Mouse (Mus musculus): Measurements from ENCODE around the gene Mllt11. TPM values are rescaled to one million over a fixed set of nuclear protein-coding genes. Genes with fewer than 3 reads are reported as not detected.
A peak's percentile ranks its signal among the peaks of the same experiment; 100 is the strongest.

Mllt11 gene
- polyA plus RNA-seq, 1 experiment from 2014 or later, result 11.2 TPM

GRCm38 (mm10) chr3:95199101-95199500 is 32.9 kb downstream of the Mllt11 start:
- Histone ChIP-seq H3K9me3 (replicated peaks; ENCODE audit: low read length) (no peaks in the 10 kb centered on the region), H3K4me1 (replicated peaks; ENCODE audit: insufficient read depth, low read length) (no peaks in the 10 kb centered on the region), H3K9ac (ENCODE audit: low read depth, low read length) (no peak overlapping the region), H3K27me3 (ENCODE audit: insufficient read depth, low read length) (no peaks in the 10 kb centered on the region), H3K36me3 (ENCODE audit: insufficient read depth, low read length) (peaks cover 36% of the 10 kb centered on the region), H3K4me3 (replicated peaks; ENCODE audit: low read depth, low read length) (no peak overlapping the region), H3K4me2 (ENCODE audit: low read length) (no peak overlapping the region), H3K27ac (peak overlapping the region; percentile 92; the same call in 1 of the 2 replicates)
- TF ChIP-seq CTCF (IDR thresholded peaks at IDR 0.05; ENCODE audit: low read depth), result no peak
- DNase-seq (ENCODE audit: low spot score), result no peak
- WGBS, result 73% methylated on average over 1 of the region's 1 CpGs
- ATAC-seq (replicated peaks; ENCODE audit: low FRiP score, low read depth), result no peak

- Histone ChIP-seq H3K27me3 (ENCODE audit: insufficient read depth, low read length) (no peaks in the 10 kb centered on the region), H3K4me1 (replicated peaks; ENCODE audit: insufficient read depth, low read length) (no peaks in the 10 kb centered on the region), H3K4me3 (replicated peaks; ENCODE audit: low read depth, low read length) (no peak overlapping the region), H3K9me3 (replicated peaks; ENCODE audit: low read length) (no peaks in the 10 kb centered on the region), H3K9ac (ENCODE audit: low read depth, low read length) (no peak overlapping the region), H3K36me3 (ENCODE audit: insufficient read depth, low read length) (peaks cover 24% of the 10 kb centered on the region; the same call in 1 of the 2 replicates), H3K27ac (no peak overlapping the region), H3K4me2 (ENCODE audit: low read length) (no peak overlapping the region)
- ATAC-seq (replicated peaks; ENCODE audit: low FRiP score, low read depth), result no peak
- DNase-seq (ENCODE audit: low spot score), result no peak
- no peak for TF ChIP-seq CTCF (IDR thresholded peaks at IDR 0.05; ENCODE audit: low read depth)
- 86% methylated on average over 2 of the region's 2 CpGs for WGBS
These were observed 36.2 kb downstream of the Mllt11 start for GRCm38 (mm10) chr3:95195772-95196171.

- H3K27me3 ChIP-seq (ENCODE audit: insufficient read depth, low read length), result no peaks in the 10 kb centered on the region
- no peak overlapping the region for H3K9ac ChIP-seq (ENCODE audit: low read depth, low read length)
- H3K4me3 ChIP-seq (replicated peaks; ENCODE audit: low read depth, low read length), result no peak overlapping the region
- H3K4me2 ChIP-seq (ENCODE audit: low read length), result no peak overlapping the region
- no peak for TF ChIP-seq CTCF (IDR thresholded peaks at IDR 0.05; ENCODE audit: low read depth)
- WGBS, result 74% methylated on average over 6 of the region's 6 CpGs
- H3K36me3 ChIP-seq (ENCODE audit: insufficient read depth, low read length), result peaks cover 27% of the 10 kb centered on the region; the same call in 1 of the 2 replicates
- H3K4me1 ChIP-seq (replicated peaks; ENCODE audit: insufficient read depth, low read length), result no peaks in the 10 kb centered on the region
- ATAC-seq (replicated peaks; ENCODE audit: low FRiP score, low read depth), result 0 out of 2 replicates have a peak, but pooled peaks have one; percentile 33
- no peaks in the 10 kb centered on the region for H3K9me3 ChIP-seq (replicated peaks; ENCODE audit: low read length)
- no peak for DNase-seq (ENCODE audit: low spot score)
- no peak overlapping the region for H3K27ac ChIP-seq
These were observed 37.2 kb downstream of the Mllt11 start for GRCm38 (mm10) chr3:95194721-95195135.

GRCm38 (mm10) chr3:95186888-95187287 is 45.1 kb downstream of the Mllt11 start:
- Histone ChIP-seq H3K4me1 (replicated peaks; ENCODE audit: insufficient read depth, low read length) (no peaks in the 10 kb centered on the region), H3K27me3 (ENCODE audit: insufficient read depth, low read length) (no peaks in the 10 kb centered on the region), H3K4me2 (ENCODE audit: low read length) (no peak overlapping the region), H3K36me3 (ENCODE audit: insufficient read depth, low read length) (peaks cover 49% of the 10 kb centered on the region), H3K27ac (no peak overlapping the region), H3K4me3 (replicated peaks; ENCODE audit: low read depth, low read length) (no peak overlapping the region), H3K9ac (ENCODE audit: low read depth, low read length) (no peak overlapping the region), H3K9me3 (replicated peaks; ENCODE audit: low read length) (no peaks in the 10 kb centered on the region)
- no peak for TF ChIP-seq CTCF (IDR thresholded peaks at IDR 0.05; ENCODE audit: low read depth)
- DNase-seq (ENCODE audit: low spot score) (no peak), ATAC-seq (replicated peaks; ENCODE audit: low FRiP score, low read depth) (no peak)
- 90% methylated on average over 6 of the region's 6 CpGs for WGBS

- Histone ChIP-seq H3K36me3 (ENCODE audit: insufficient read depth, low read length) (peaks cover 49% of the 10 kb centered on the region), H3K4me2 (ENCODE audit: low read length) (no peak overlapping the region), H3K4me3 (replicated peaks; ENCODE audit: low read depth, low read length) (no peak overlapping the region), H3K9ac (ENCODE audit: low read depth, low read length) (no peak overlapping the region), H3K4me1 (replicated peaks; ENCODE audit: insufficient read depth, low read length) (no peaks in the 10 kb centered on the region), H3K9me3 (replicated peaks; ENCODE audit: low read length) (no peaks in the 10 kb centered on the region), H3K27me3 (ENCODE audit: insufficient read depth, low read length) (no peaks in the 10 kb centered on the region), H3K27ac (no peak overlapping the region)
- no peak for ATAC-seq (replicated peaks; ENCODE audit: low FRiP score, low read depth)
- WGBS, result 87% methylated on average over 2 of the region's 2 CpGs
- no peak for DNase-seq (ENCODE audit: low spot score)
- no peak for TF ChIP-seq CTCF (IDR thresholded peaks at IDR 0.05; ENCODE audit: low read depth)
These were observed 45.9 kb downstream of the Mllt11 start for GRCm38 (mm10) chr3:95186100-95186499.

GRCm38 (mm10) chr3:95184796-95185577 is 47.0 kb downstream of the Mllt11 start:
- H3K36me3 ChIP-seq (ENCODE audit: insufficient read depth, low read length), result peaks cover 46% of the 10 kb centered on the region
- no peak overlapping the region for H3K9ac ChIP-seq (ENCODE audit: low read depth, low read length)
- no peak for TF ChIP-seq CTCF (IDR thresholded peaks at IDR 0.05; ENCODE audit: low read depth)
- no peak overlapping the region for H3K4me2 ChIP-seq (ENCODE audit: low read length)
- H3K4me3 ChIP-seq (replicated peaks; ENCODE audit: low read depth, low read length), result no peak overlapping the region
- no peak overlapping the region for H3K27ac ChIP-seq
- H3K4me1 ChIP-seq (replicated peaks; ENCODE audit: insufficient read depth, low read length), result no peaks in the 10 kb centered on the region
- no peak for ATAC-seq (replicated peaks; ENCODE audit: low FRiP score, low read depth)
- no peaks in the 10 kb centered on the region for H3K9me3 ChIP-seq (replicated peaks; ENCODE audit: low read length)
- DNase-seq (ENCODE audit: low spot score), result no peak
- 93% methylated on average over 9 of the region's 9 CpGs for whole genome bisulfite sequencing
- H3K27me3 ChIP-seq (ENCODE audit: insufficient read depth, low read length), result no peaks in the 10 kb centered on the region
